Mouse (Mus musculus): ENCODE measurements at regions not wholly inside any gene's neighbourhood (a gene's known extent, or its start where the extent isn't known, plus 50 kb on each side); places are given as distances from the start of the nearest gene placed in this dataset.

- Histone ChIP-seq H3K4me3 (no peak overlapping the region), H3K36me3 (ENCODE audit: poor library complexity, severe bottlenecking) (no peaks in the 10 kb centered on the region), H3K4me1 (no peaks in the 10 kb centered on the region), H3K27ac (no peak overlapping the region), H3K9me3 (replicated peaks) (no peaks in the 10 kb centered on the region), H3K27me3 (no peaks in the 10 kb centered on the region), H3K9ac (no peak overlapping the region), H3K4me2 (no peak overlapping the region)
- no peak for ATAC-seq
- WGBS, result 78% methylated on average over 6 of the region's 6 CpGs
These were observed 446.5 kb downstream of the Tmem114 start for GRCm38 (mm10) chr16:7978466-7978865.

- Histone ChIP-seq H3K27me3 (no peaks in the 10 kb centered on the region), H3K4me2 (no peak overlapping the region), H3K9me3 (replicated peaks) (no peaks in the 10 kb centered on the region), H3K27ac (no peak overlapping the region), H3K36me3 (ENCODE audit: poor library complexity, severe bottlenecking) (no peaks in the 10 kb centered on the region), H3K4me3 (no peak overlapping the region), H3K9ac (no peak overlapping the region), H3K4me1 (no peaks in the 10 kb centered on the region)
- ATAC-seq, result no peak
- 81% methylated on average over 2 of the region's 2 CpGs for WGBS
These were observed 473.3 kb downstream of the Tmem114 start for GRCm38 (mm10) chr16:7951616-7952015.

DNA sequence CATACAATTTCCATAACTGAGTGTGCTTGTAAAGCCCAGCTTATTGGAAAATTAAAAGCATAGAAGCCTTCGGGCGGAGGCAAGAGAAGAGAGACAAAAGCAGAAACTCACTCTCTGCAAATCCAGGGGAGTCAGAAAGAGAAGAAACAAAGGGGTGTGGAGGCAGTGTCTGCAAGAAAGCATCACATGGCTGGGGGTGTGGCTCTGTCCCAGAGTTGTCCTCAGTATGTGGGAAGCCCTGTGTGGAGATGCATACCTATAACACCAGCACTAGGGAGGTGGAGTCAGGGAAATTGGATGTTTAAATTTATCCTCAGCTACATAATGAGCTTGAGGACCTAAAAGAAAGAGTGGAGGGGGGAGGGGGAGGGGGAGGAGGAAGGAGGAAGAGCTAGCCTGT is 482.6 kb downstream of the Tmem114 start:
- 71% methylated on average over 2 of the region's 2 CpGs for WGBS
- Histone ChIP-seq H3K4me1 (no peaks in the 10 kb centered on the region), H3K4me3 (no peak overlapping the region), H3K4me2 (no peak overlapping the region), H3K36me3 (ENCODE audit: poor library complexity, severe bottlenecking) (no peaks in the 10 kb centered on the region), H3K9ac (no peak overlapping the region), H3K27ac (no peak overlapping the region), H3K27me3 (no peaks in the 10 kb centered on the region), H3K9me3 (replicated peaks) (no peaks in the 10 kb centered on the region)
- ATAC-seq, result no peak

DNA sequence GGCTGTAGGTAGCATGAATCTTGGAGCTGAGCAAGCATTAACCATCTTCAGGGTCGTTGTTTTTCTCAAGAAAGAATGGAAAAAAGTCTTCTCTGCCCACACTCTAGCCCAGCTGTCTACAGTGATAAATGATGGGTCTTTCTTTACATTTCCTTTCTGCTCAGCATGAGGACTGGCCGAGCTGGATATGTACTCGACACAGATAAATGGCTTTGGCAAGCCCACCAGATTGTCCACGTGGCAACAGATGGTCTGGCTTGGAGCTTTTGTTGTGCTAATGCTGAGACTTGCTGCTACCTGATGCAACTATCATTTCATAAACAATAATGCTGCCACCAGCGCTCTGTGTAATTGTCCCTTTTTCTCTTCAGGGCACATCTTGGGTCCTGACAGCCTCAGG is 487.8 kb downstream of the Tmem114 start:
- H3K36me3 ChIP-seq (ENCODE audit: poor library complexity, severe bottlenecking), result no peaks in the 10 kb centered on the region
- no peaks in the 10 kb centered on the region for H3K9me3 ChIP-seq (replicated peaks)
- no peak for ATAC-seq
- no peaks in the 10 kb centered on the region for H3K27me3 ChIP-seq
- 61% methylated on average over 5 of the region's 5 CpGs for WGBS
- H3K27ac ChIP-seq, result no peak overlapping the region
- H3K9ac ChIP-seq, result no peak overlapping the region
- H3K4me1 ChIP-seq, result no peaks in the 10 kb centered on the region
- H3K4me2 ChIP-seq, result no peak overlapping the region
- H3K4me3 ChIP-seq, result no peak overlapping the region

GRCm38 (mm10) chr16:7932322-7932721 is 492.6 kb downstream of the Tmem114 start:
- no peaks in the 10 kb centered on the region for H3K27me3 ChIP-seq
- H3K9me3 ChIP-seq (replicated peaks), result no peaks in the 10 kb centered on the region
- no peaks in the 10 kb centered on the region for H3K36me3 ChIP-seq (ENCODE audit: poor library complexity, severe bottlenecking)
- no peak overlapping the region for H3K27ac ChIP-seq
- H3K4me3 ChIP-seq, result no peak overlapping the region
- WGBS, result 53% methylated on average over 4 of the region's 4 CpGs
- no peak overlapping the region for H3K4me2 ChIP-seq
- H3K4me1 ChIP-seq, result peaks cover 6% of the 10 kb centered on the region; the same call in 1 of the 2 replicates
- H3K9ac ChIP-seq, result no peak overlapping the region
- ATAC-seq, result no peak

DNA sequence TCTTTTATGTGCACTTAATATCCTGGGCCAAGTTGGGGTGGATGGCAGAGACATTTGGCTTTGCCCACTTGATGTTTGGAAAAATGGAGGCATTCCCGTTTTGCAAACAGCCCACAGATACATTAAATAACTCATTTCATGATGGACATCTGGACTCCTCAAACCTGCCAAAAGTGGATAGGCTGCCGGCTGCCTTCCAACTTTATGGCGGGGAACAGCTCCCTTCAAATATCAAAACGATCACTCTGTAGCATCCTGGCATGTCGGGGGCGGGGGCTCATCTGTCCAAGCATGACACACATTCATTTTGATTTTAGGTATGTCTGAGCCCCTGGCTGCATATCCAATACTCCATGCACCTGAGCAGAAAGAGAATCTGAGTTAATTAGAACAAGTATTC is 493.3 kb downstream of the Tmem114 start:
- ATAC-seq, result no peak
- H3K9ac ChIP-seq, result no peak overlapping the region
- WGBS, result 86% methylated on average over 6 of the region's 6 CpGs
- H3K27me3 ChIP-seq, result no peaks in the 10 kb centered on the region
- H3K9me3 ChIP-seq (replicated peaks), result no peaks in the 10 kb centered on the region
- H3K4me1 ChIP-seq, result peaks cover 6% of the 10 kb centered on the region; the same call in 1 of the 2 replicates
- H3K4me2 ChIP-seq, result no peak overlapping the region
- H3K27ac ChIP-seq, result no peak overlapping the region
- H3K36me3 ChIP-seq (ENCODE audit: poor library complexity, severe bottlenecking), result no peaks in the 10 kb centered on the region
- H3K4me3 ChIP-seq, result no peak overlapping the region

- WGBS, result 79% methylated on average over 4 of the region's 4 CpGs
- no peaks in the 10 kb centered on the region for H3K27me3 ChIP-seq
These were observed 495.8 kb downstream of the Tmem114 start for GRCm38 (mm10) chr16:7929112-7929511.

DNA sequence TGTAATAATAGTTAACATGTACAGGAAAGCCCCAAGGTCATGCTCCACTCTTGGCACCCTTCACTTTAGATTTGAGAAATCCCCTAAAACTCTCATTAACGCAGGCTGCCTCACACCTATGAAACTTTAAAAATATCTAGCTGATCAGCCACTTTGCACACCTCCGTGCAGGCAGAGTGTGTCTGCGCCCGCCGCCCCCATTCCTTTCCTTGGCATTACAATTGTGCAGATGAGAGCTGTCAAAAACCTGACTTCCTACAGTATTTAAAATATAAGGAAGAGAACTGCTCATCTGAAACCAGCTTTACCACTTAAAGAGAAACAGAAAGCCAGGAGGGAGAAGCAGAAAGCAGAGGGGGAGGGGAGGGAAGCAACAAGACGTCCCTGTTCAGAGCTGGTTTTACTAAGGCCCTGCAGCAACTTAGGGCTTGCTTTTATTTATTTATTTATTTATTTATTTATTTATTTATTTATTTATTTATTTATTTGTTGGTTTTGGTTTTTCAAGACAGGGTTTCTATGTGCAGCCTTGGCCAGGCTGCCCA is 496.5 kb downstream of the Tmem114 start:
- ATAC-seq, result no peak
- H3K27me3 ChIP-seq, result no peaks in the 10 kb centered on the region
- no peak overlapping the region for H3K4me2 ChIP-seq
- no peaks in the 10 kb centered on the region for H3K36me3 ChIP-seq (ENCODE audit: poor library complexity, severe bottlenecking)
- peaks cover 6% of the 10 kb centered on the region; the same call in 1 of the 2 replicates for H3K4me1 ChIP-seq
- WGBS, result 83% methylated on average over 6 of the region's 6 CpGs
- no peak overlapping the region for H3K27ac ChIP-seq
- no peak overlapping the region for H3K4me3 ChIP-seq
- no peaks in the 10 kb centered on the region for H3K9me3 ChIP-seq (replicated peaks)
- H3K9ac ChIP-seq, result no peak overlapping the region

More at GRCm38 (mm10) chr16:7929112-7929511, 495.8 kb downstream of the Tmem114 start:
- Histone ChIP-seq H3K27ac (no peak overlapping the region), H3K9me3 (replicated peaks) (no peaks in the 10 kb centered on the region), H3K4me1 (peaks cover 6% of the 10 kb centered on the region; the same call in 1 of the 2 replicates), H3K4me3 (no peak overlapping the region), H3K36me3 (ENCODE audit: poor library complexity, severe bottlenecking) (no peaks in the 10 kb centered on the region), H3K4me2 (no peak overlapping the region), H3K9ac (no peak overlapping the region)
- no peak for ATAC-seq

- H3K27me3 ChIP-seq, result no peaks in the 10 kb centered on the region
- no peak overlapping the region for H3K4me3 ChIP-seq
- H3K4me1 ChIP-seq, result peaks cover 6% of the 10 kb centered on the region; the same call in 1 of the 2 replicates
- H3K36me3 ChIP-seq (ENCODE audit: poor library complexity, severe bottlenecking), result no peaks in the 10 kb centered on the region
- H3K9ac ChIP-seq, result no peak overlapping the region
- H3K9me3 ChIP-seq (replicated peaks), result no peaks in the 10 kb centered on the region
- 63% methylated on average over 8 of the region's 8 CpGs for WGBS
- no peak overlapping the region for H3K27ac ChIP-seq
- no peak overlapping the region for H3K4me2 ChIP-seq
- ATAC-seq, result no peak
These were observed 497.2 kb downstream of the Tmem114 start for GRCm38 (mm10) chr16:7927756-7928155.

- Histone ChIP-seq H3K4me1 (no peaks in the 10 kb centered on the region), H3K4me2 (no peak overlapping the region), H3K9me3 (replicated peaks) (no peaks in the 10 kb centered on the region), H3K4me3 (no peak overlapping the region), H3K27me3 (no peaks in the 10 kb centered on the region), H3K36me3 (ENCODE audit: poor library complexity, severe bottlenecking) (no peaks in the 10 kb centered on the region), H3K27ac (no peak overlapping the region), H3K9ac (no peak overlapping the region)
- WGBS, result 79% methylated on average over 2 of the region's 2 CpGs
- ATAC-seq, result no peak
These were observed 529.1 kb downstream of the Tmem114 start for GRCm38 (mm10) chr16:7895786-7896185.

- no peak overlapping the region for H3K4me3 ChIP-seq
- no peak overlapping the region for H3K9ac ChIP-seq
- H3K36me3 ChIP-seq (ENCODE audit: poor library complexity, severe bottlenecking), result no peaks in the 10 kb centered on the region
- H3K27me3 ChIP-seq, result no peaks in the 10 kb centered on the region
- no peak overlapping the region for H3K4me2 ChIP-seq
- no peak overlapping the region for H3K27ac ChIP-seq
- WGBS, result 84% methylated on average over 5 of the region's 5 CpGs
- no peak for ATAC-seq
- H3K4me1 ChIP-seq, result no peaks in the 10 kb centered on the region
- H3K9me3 ChIP-seq (replicated peaks), result no peaks in the 10 kb centered on the region
These were observed 532.1 kb downstream of the Tmem114 start for GRCm38 (mm10) chr16:7892799-7893198.

DNA sequence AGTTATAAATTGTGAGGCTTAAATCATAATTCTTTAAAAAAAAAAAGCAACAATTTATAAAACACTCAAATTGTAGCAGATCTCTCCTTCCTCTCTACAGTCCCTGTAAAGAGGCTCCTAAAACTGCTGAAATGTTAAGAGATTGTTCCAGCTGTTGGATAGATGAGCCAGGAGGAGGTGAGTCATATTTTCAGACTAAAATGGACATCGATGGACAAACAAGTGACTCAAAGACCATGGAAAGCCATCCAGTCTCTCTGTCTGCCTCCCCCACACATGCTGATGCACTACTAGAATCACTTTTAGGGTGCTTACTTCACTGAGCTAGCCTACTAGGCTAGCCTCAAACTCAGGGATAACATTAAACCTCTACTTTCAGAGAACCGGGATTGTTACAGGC is 561.5 kb downstream of the Tmem114 start:
- Histone ChIP-seq H3K9ac (no peak overlapping the region), H3K27ac (no peak overlapping the region), H3K9me3 (replicated peaks) (no peaks in the 10 kb centered on the region), H3K36me3 (ENCODE audit: poor library complexity, severe bottlenecking) (no peaks in the 10 kb centered on the region), H3K4me3 (no peak overlapping the region), H3K4me2 (no peak overlapping the region), H3K4me1 (no peaks in the 10 kb centered on the region), H3K27me3 (no peaks in the 10 kb centered on the region)
- ATAC-seq, result no peak
- WGBS, result 96% methylated on average over 2 of the region's 2 CpGs

- H3K9ac ChIP-seq, result no peak overlapping the region
- H3K4me2 ChIP-seq, result no peak overlapping the region
- no peaks in the 10 kb centered on the region for H3K36me3 ChIP-seq (ENCODE audit: poor library complexity, severe bottlenecking)
- WGBS, result 70% methylated on average over 5 of the region's 5 CpGs
- no peak overlapping the region for H3K4me3 ChIP-seq
- no peaks in the 10 kb centered on the region for H3K9me3 ChIP-seq (replicated peaks)
- ATAC-seq, result no peak
- H3K27ac ChIP-seq, result no peak overlapping the region
- H3K27me3 ChIP-seq, result no peaks in the 10 kb centered on the region
- H3K4me1 ChIP-seq, result no peaks in the 10 kb centered on the region
These were observed 585.8 kb downstream of the Tmem114 start for GRCm38 (mm10) chr16:7839139-7839538.

All from forebrain, embryonic 13.5 days (tissue).